Mouse (Mus musculus): ENCODE results near the gene Taf8. TPM values are rescaled to one million over a fixed set of nuclear protein-coding genes. Genes with fewer than 3 reads are reported as not detected.

The Taf8 gene
- polyA plus RNA-seq, 1 experiment from 2014 or later = 14.2 TPM

DNA sequence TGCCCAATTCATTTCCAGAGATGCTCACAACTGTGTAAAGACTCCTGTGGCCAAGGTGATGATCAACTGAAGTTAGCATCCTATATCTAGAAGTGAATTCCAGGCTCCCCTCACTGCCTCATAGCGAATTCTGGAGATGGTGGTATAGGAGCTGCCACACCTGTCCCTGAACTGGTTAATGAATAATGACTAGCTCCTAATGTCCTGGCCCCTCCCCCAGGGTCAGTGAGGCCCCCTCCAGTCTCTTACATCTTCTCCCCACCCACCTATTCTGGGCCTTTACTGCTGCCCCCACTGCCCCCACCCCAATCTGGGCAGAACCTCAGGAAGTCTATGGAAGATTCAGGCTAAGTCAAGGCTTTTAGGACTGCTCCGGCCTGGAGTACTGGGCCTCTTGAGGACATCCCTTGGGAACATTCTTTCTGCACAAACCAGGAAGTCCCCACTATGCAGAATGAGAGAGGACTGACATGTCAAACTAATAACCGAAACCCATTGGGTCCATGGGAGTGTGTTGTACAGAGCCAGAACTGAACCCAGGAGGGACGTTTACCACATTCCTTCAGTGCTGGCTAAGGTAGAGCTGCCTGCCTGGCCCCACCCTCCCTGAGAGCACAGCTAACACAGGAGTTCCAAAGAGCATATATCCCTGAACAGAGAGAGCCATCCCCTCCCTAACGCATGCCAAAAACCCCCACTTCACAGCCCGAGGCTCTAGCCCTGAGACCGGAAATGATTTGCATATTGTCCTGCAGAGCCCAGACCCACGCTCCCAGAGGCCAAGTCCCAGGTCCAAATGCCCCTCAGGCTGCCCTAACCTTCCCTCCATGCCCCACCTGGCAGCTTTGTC, 53.3 kb downstream of the Taf8 start:
- peaks cover 36% of the 10 kb centered on the region for H3K4me1 ChIP-seq (ENCODE audit: control insufficient read depth, low read depth, low read length)
- peak; percentile 46; the same call in 1 of the 2 replicates for ATAC-seq (ENCODE audit: low read depth)
- H3K36me3 ChIP-seq (ENCODE audit: control insufficient read depth, insufficient read depth) = no peaks in the 10 kb centered on the region
- no peak overlapping the region for H3K9ac ChIP-seq (ENCODE audit: low read depth, low read length)
- no peak overlapping the region for H3K4me2 ChIP-seq (ENCODE audit: low read depth, low read length)
- WGBS (ENCODE audit: insufficient replicate concordance) = 45% methylated on average over 8 of the region's 8 CpGs
- H3K4me3 ChIP-seq (ENCODE audit: low read depth, low read length) = no peak overlapping the region
- H3K9me3 ChIP-seq (replicated peaks; ENCODE audit: control insufficient read depth, low read length) = no peaks in the 10 kb centered on the region
- peak overlapping the region; percentile 38 for H3K27ac ChIP-seq (ENCODE audit: low read length)
- no peaks in the 10 kb centered on the region for H3K27me3 ChIP-seq (ENCODE audit: control insufficient read depth, insufficient read depth, low read depth, low read length)

- Histone ChIP-seq H3K27ac (ENCODE audit: low read length) (no peak overlapping the region), H3K27me3 (ENCODE audit: control insufficient read depth, insufficient read depth, low read depth, low read length) (no peaks in the 10 kb centered on the region), H3K9me3 (replicated peaks; ENCODE audit: control insufficient read depth, low read length) (no peaks in the 10 kb centered on the region), H3K4me2 (ENCODE audit: low read depth, low read length) (no peak overlapping the region), H3K9ac (ENCODE audit: low read depth, low read length) (no peak overlapping the region), H3K4me1 (ENCODE audit: control insufficient read depth, low read depth, low read length) (peaks cover 36% of the 10 kb centered on the region), H3K36me3 (ENCODE audit: control insufficient read depth, insufficient read depth) (no peaks in the 10 kb centered on the region), H3K4me3 (ENCODE audit: low read depth, low read length) (no peak overlapping the region)
- ATAC-seq (ENCODE audit: low read depth) = no peak
- WGBS (ENCODE audit: insufficient replicate concordance) = 62% methylated on average over 11 of the region's 11 CpGs
These were observed 55.5 kb downstream of the Taf8 start for GRCm38 (mm10) chr17:47446561-47446960.

- peak overlapping the region; percentile 60 for H3K27ac ChIP-seq (ENCODE audit: low read length)
- no peaks in the 10 kb centered on the region for H3K9me3 ChIP-seq (replicated peaks; ENCODE audit: control insufficient read depth, low read length)
- peaks cover 37% of the 10 kb centered on the region for H3K4me1 ChIP-seq (ENCODE audit: control insufficient read depth, low read depth, low read length)
- no peaks in the 10 kb centered on the region for H3K36me3 ChIP-seq (ENCODE audit: control insufficient read depth, insufficient read depth)
- H3K4me3 ChIP-seq (ENCODE audit: low read depth, low read length) = no peak overlapping the region
- no peak overlapping the region for H3K4me2 ChIP-seq (ENCODE audit: low read depth, low read length)
- peak; percentile 64 for ATAC-seq (ENCODE audit: low read depth)
- no peak overlapping the region for H3K9ac ChIP-seq (ENCODE audit: low read depth, low read length)
- H3K27me3 ChIP-seq (ENCODE audit: control insufficient read depth, insufficient read depth, low read depth, low read length) = no peaks in the 10 kb centered on the region
- WGBS (ENCODE audit: insufficient replicate concordance) = 23% methylated on average over 9 of the region's 9 CpGs
These were observed 56.1 kb downstream of the Taf8 start for GRCm38 (mm10) chr17:47446025-47446424.

GRCm38 (mm10) chr17:47445518-47445917, 56.6 kb downstream of the Taf8 start:
- Histone ChIP-seq H3K36me3 (ENCODE audit: control insufficient read depth, insufficient read depth) (no peaks in the 10 kb centered on the region), H3K27me3 (ENCODE audit: control insufficient read depth, insufficient read depth, low read depth, low read length) (no peaks in the 10 kb centered on the region), H3K9me3 (replicated peaks; ENCODE audit: control insufficient read depth, low read length) (no peaks in the 10 kb centered on the region), H3K4me2 (ENCODE audit: low read depth, low read length) (no peak overlapping the region), H3K4me1 (ENCODE audit: control insufficient read depth, low read depth, low read length) (peaks cover 38% of the 10 kb centered on the region), H3K9ac (ENCODE audit: low read depth, low read length) (no peak overlapping the region), H3K4me3 (ENCODE audit: low read depth, low read length) (no peak overlapping the region), H3K27ac (ENCODE audit: low read length) (peak overlapping the region; percentile 60)
- ATAC-seq (ENCODE audit: low read depth) = peak; percentile 48
- 35% methylated on average over 11 of the region's 11 CpGs for WGBS (ENCODE audit: insufficient replicate concordance)

- peaks cover 26% of the 10 kb centered on the region for H3K4me1 ChIP-seq (ENCODE audit: control insufficient read depth, low read depth, low read length)
- H3K4me2 ChIP-seq (ENCODE audit: low read depth, low read length) = no peak overlapping the region
- no peak overlapping the region for H3K4me3 ChIP-seq (ENCODE audit: low read depth, low read length)
- H3K9me3 ChIP-seq (replicated peaks; ENCODE audit: control insufficient read depth, low read length) = no peaks in the 10 kb centered on the region
- 56% methylated on average over 6 of the region's 6 CpGs for WGBS (ENCODE audit: insufficient replicate concordance)
- no peak for ATAC-seq (ENCODE audit: low read depth)
- H3K27ac ChIP-seq (ENCODE audit: low read length) = no peak overlapping the region
- H3K36me3 ChIP-seq (ENCODE audit: control insufficient read depth, insufficient read depth) = no peaks in the 10 kb centered on the region
- H3K27me3 ChIP-seq (ENCODE audit: control insufficient read depth, insufficient read depth, low read depth, low read length) = no peaks in the 10 kb centered on the region
- H3K9ac ChIP-seq (ENCODE audit: low read depth, low read length) = no peak overlapping the region
These were observed 58.0 kb downstream of the Taf8 start for GRCm38 (mm10) chr17:47444113-47444512.

- Histone ChIP-seq H3K4me1 (ENCODE audit: control insufficient read depth, low read depth, low read length) (peaks cover 28% of the 10 kb centered on the region), H3K36me3 (ENCODE audit: control insufficient read depth, insufficient read depth) (no peaks in the 10 kb centered on the region), H3K9ac (ENCODE audit: low read depth, low read length) (no peak overlapping the region), H3K27me3 (ENCODE audit: control insufficient read depth, insufficient read depth, low read depth, low read length) (peaks cover 13% of the 10 kb centered on the region), H3K4me3 (ENCODE audit: low read depth, low read length) (no peak overlapping the region), H3K27ac (ENCODE audit: low read length) (no peak overlapping the region), H3K9me3 (replicated peaks; ENCODE audit: control insufficient read depth, low read length) (no peaks in the 10 kb centered on the region), H3K4me2 (ENCODE audit: low read depth, low read length) (no peak overlapping the region)
- ATAC-seq (ENCODE audit: low read depth) = no peak
- WGBS (ENCODE audit: insufficient replicate concordance) = 67% methylated on average over 3 of the region's 3 CpGs
These were observed 59.8 kb downstream of the Taf8 start for GRCm38 (mm10) chr17:47442271-47442670.

DNA sequence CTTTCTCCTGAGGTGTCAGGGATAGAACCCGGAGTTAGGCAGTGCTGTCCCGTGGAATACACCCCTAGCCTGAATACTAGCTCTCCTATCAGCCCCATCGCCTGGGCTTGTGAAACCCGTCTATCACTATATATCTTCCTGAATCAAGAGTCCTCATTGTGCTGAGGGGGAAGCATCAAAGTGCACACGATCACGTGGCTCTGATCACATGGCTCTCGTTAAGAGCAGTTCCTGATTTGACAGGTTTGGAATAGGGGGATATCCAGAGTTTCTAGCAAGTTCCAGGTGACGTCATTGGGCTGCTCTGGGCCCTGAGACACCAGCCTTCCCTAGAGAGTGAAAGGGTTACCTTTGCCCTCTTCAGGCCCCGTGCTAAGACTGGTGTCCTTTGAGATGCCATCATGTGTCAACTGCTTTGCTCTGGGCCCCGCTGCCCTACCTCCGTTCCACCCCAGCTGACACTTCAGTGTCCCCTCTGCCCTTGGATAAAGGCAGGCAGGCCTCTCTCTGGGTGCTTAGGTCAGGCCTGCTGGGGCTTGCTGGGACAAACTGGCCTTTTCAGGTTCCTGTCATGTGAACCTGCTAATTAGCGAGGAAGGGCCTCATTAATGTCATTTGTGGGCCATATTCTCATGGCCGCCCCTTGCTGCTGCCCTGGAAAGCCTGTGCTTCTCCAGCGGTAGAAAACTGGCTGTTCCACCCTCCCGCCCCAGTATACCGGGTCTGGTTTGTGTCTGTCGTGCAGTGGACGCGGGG, 60.6 kb downstream of the Taf8 start:
- Histone ChIP-seq H3K4me2 (ENCODE audit: low read depth, low read length) (no peak overlapping the region), H3K4me3 (ENCODE audit: low read depth, low read length) (no peak overlapping the region), H3K27me3 (ENCODE audit: control insufficient read depth, insufficient read depth, low read depth, low read length) (peaks cover 21% of the 10 kb centered on the region), H3K9ac (ENCODE audit: low read depth, low read length) (no peak overlapping the region), H3K36me3 (ENCODE audit: control insufficient read depth, insufficient read depth) (no peaks in the 10 kb centered on the region), H3K4me1 (ENCODE audit: control insufficient read depth, low read depth, low read length) (peaks cover 23% of the 10 kb centered on the region), H3K27ac (ENCODE audit: low read length) (no peak overlapping the region), H3K9me3 (replicated peaks; ENCODE audit: control insufficient read depth, low read length) (no peaks in the 10 kb centered on the region)
- ATAC-seq (ENCODE audit: low read depth) = no peak
- 58% methylated on average over 19 of the region's 19 CpGs for WGBS (ENCODE audit: insufficient replicate concordance)

- peaks cover 23% of the 10 kb centered on the region for H3K27me3 ChIP-seq (ENCODE audit: control insufficient read depth, insufficient read depth, low read depth, low read length)
- H3K4me2 ChIP-seq (ENCODE audit: low read depth, low read length) = no peak overlapping the region
- no peak for ATAC-seq (ENCODE audit: low read depth)
- H3K4me1 ChIP-seq (ENCODE audit: control insufficient read depth, low read depth, low read length) = peaks cover 13% of the 10 kb centered on the region; the same call in 1 of the 2 replicates
- no peaks in the 10 kb centered on the region for H3K36me3 ChIP-seq (ENCODE audit: control insufficient read depth, insufficient read depth)
- H3K4me3 ChIP-seq (ENCODE audit: low read depth, low read length) = no peak overlapping the region
- peak overlapping the region; percentile 75 for H3K27ac ChIP-seq (ENCODE audit: low read length)
- H3K9me3 ChIP-seq (replicated peaks; ENCODE audit: control insufficient read depth, low read length) = no peaks in the 10 kb centered on the region
- WGBS (ENCODE audit: insufficient replicate concordance) = 49% methylated on average over 9 of the region's 9 CpGs
- H3K9ac ChIP-seq (ENCODE audit: low read depth, low read length) = no peak overlapping the region
These were observed 61.7 kb downstream of the Taf8 start for GRCm38 (mm10) chr17:47440359-47440890.

All from liver, embryonic 16.5 days (tissue).